In the genomic region with DNA sequence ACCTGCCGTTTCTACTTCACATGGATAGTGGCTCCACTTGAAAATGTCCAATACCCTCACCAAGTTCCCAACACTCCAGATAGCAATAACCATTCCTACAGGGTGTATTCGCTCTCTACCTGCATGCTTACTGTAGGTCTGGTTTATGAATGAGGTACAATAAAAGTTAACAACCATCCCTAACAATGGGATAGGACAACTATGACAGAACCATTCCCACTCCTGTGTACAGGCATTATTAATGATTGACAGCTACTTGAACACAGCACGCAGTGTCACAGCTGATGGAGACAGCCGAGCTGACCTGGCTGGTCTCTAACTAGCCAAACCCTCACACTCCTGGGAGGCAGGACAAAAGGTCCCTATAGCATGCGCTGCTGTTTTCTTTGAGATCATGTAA, we compare ENCODE assay signal across 33 mouse cellular contexts. TPM values are rescaled to one million over a fixed set of nuclear protein-coding genes. Genes with fewer than 3 reads are reported as not detected.
"Had no signal": no experiment of that assay in that cellular context is flagged by ENCODE, and none has a peak within 500 bp of the region (broad histone marks: within the 10 kb centered on the region; RNA-seq: fewer than 3 reads in every experiment).

No protein-coding gene starts in this region.

- H3K27ac ChIP-seq: heart, embryonic 10.5 days; heart, embryonic 13.5 days; heart, embryonic 15.5 days; hindbrain, embryonic 10.5 days; hindbrain, embryonic 12.5 days; hindbrain, embryonic 13.5 days; hindbrain, embryonic 14.5 days; hindbrain, embryonic 15.5 days; hindbrain, postnatal 0 days; kidney, embryonic 15.5 days; kidney, postnatal 0 days; layer of hippocampus, adult 2 months; left cerebral cortex, adult 2 months had no signal

- H3K9me3 ChIP-seq: heart, embryonic 10.5 days; heart, embryonic 12.5 days; heart, embryonic 13.5 days; heart, embryonic 15.5 days; hindbrain, embryonic 10.5 days; hindbrain, embryonic 12.5 days; hindbrain, embryonic 13.5 days; hindbrain, embryonic 15.5 days; kidney, embryonic 15.5 days had no signal

- ATAC-seq: hindbrain, embryonic 16.5 days; hindbrain, postnatal 0 days; inflammation-experienced regulatory T-cells, adult 6 months had no signal

- H3K36me3 ChIP-seq: heart, embryonic 10.5 days; heart, embryonic 12.5 days; heart, embryonic 13.5 days; heart, embryonic 15.5 days; hindbrain, embryonic 10.5 days; hindbrain, embryonic 12.5 days; hindbrain, embryonic 13.5 days; hindbrain, embryonic 15.5 days; kidney, embryonic 15.5 days had no signal

- H3K4me3 ChIP-seq: heart, embryonic 10.5 days; heart, embryonic 12.5 days; heart, embryonic 13.5 days; heart, embryonic 15.5 days; hindbrain, embryonic 10.5 days; hindbrain, embryonic 12.5 days; hindbrain, embryonic 13.5 days; hindbrain, embryonic 15.5 days; kidney, embryonic 15.5 days; layer of hippocampus, adult 2 months; left cerebral cortex, adult 2 months had no signal

- H3K4me2 ChIP-seq: heart, embryonic 11.5 days; heart, embryonic 12.5 days; heart, embryonic 13.5 days; heart, embryonic 15.5 days; hindbrain, embryonic 12.5 days; hindbrain, embryonic 13.5 days; hindbrain, embryonic 14.5 days; hindbrain, embryonic 15.5 days; kidney, embryonic 15.5 days had no signal

- H3K4me1 ChIP-seq: hindbrain, embryonic 15.5 days had no signal

- H3K9ac ChIP-seq: heart, embryonic 12.5 days; heart, embryonic 13.5 days; heart, embryonic 15.5 days; hindbrain, embryonic 12.5 days; hindbrain, embryonic 13.5 days; hindbrain, embryonic 14.5 days; hindbrain, embryonic 15.5 days; kidney, embryonic 15.5 days had no signal

- H3K27me3 ChIP-seq: hindbrain, embryonic 12.5 days; hindbrain, embryonic 13.5 days; hindbrain, embryonic 15.5 days; kidney, embryonic 15.5 days had no signal

- DNase-seq: heart, postnatal 10 days; heart, postnatal 14 days; heart, postnatal 36 days; heart, postnatal 4 days; kidney, adult 11 months; kidney, adult 18-20 months; kidney, adult 2 months; kidney, adult 8-10 months; kidney, adult 9 months; kidney, postnatal 10 days; kidney, postnatal 14 days; kidney, postnatal 25 days; kidney, postnatal 36 days; kidney, postnatal 4 days; layer of hippocampus, adult 9-11 months; layer of hippocampus, postnatal 36 days had no signal

RNA-seq across cellular contexts. Expression of a gene that starts 52.9 kb away (rescaled TPM):
- polyA plus RNA-seq: inflammation-experienced regulatory T-cells, adult 6 months had no signal
